Mouse (Mus musculus) layer of hippocampus, postnatal 10 days (tissue): ENCODE data around the gene Tbk1. TPM values are rescaled to one million over a fixed set of nuclear protein-coding genes. Genes with fewer than 3 reads are reported as not detected.

Experiments
- DNase-seq, 2 experiments: peaks; one replicate each; pipeline ENCODE4 v3.0.0; 2021; ENCODE audit warnings: low spot score in 2 of 2
- microRNA-seq, 2 experiments: library from miRNA; unstranded; fragments of <30 nt; microRNA quantifications; one replicate each; pipeline ENCODE4 v1.2.0; 2021
- total RNA-seq, 2 experiments: library from RNA; stranded (reverse); gene quantifications; 2 replicates each; pipeline ENCODE4 v1.2.3; 2021

Tbk1 gene
- total RNA-seq, 2 experiments from 2014 or later = 40.9 to 43.7 TPM

GRCm38 (mm10) chr10:121500034-121500433, 86.6 kb downstream of the Tbk1 start:
- DNase-seq = no peak

- DNase-seq = no peak
Measured at GRCm38 (mm10) chr10:121499063-121499462, 87.5 kb downstream of the Tbk1 start.

- no peak for DNase-seq
Measured at GRCm38 (mm10) chr10:121498481-121498904, 88.1 kb downstream of the Tbk1 start.

GRCm38 (mm10) chr10:121497968-121498367, 88.6 kb downstream of the Tbk1 start:
- no peak for DNase-seq

- no peak for DNase-seq
Measured at GRCm38 (mm10) chr10:121496616-121497015, 90.0 kb downstream of the Tbk1 start.

Small RNAs within 50 kb of the gene (microRNA-seq; reads per million reads assigned to microRNA genes)
- 0 reads per million in 2 experiments for gene Gm24330

Other genes starting within 250 kb of the Tbk1 start
- 10 to 100 TPM; 42.0 to 44.1 TPM for gene Tbc1d30, start 235.5 kb downstream of the Tbk1 start, total RNA-seq
- 10 to 100 TPM; 75.8 to 79.0 TPM for gene Gns, start 221.7 kb downstream of the Tbk1 start, total RNA-seq
- 10 to 100 TPM; 14.3 to 15.5 TPM for gene Rassf3, start 110.4 kb downstream of the Tbk1 start, total RNA-seq
- gene Xpot, start 39.5 kb upstream of the Tbk1 start, total RNA-seq = 10 to 100 TPM; 69.5 to 72.9 TPM
- gene D930020B18Rik, start 54.8 kb upstream of the Tbk1 start, total RNA-seq = under 1 TPM; 0.22 to 0.43 TPM
- gene BC048403, start 153.2 kb upstream of the Tbk1 start, total RNA-seq = 1 to 10 TPM; 6.8 to 8.0 TPM